Mouse (Mus musculus) kidney, adult 2 months (tissue): ENCODE measurements at regions not wholly inside any gene's neighbourhood (a gene's known extent, or its start where the extent isn't known, plus 50 kb on each side); places are given as distances from the start of the nearest gene placed in this dataset.
A peak's percentile ranks its signal among the peaks of the same experiment; 100 is the strongest.

Experiments
- CTCF ChIP-seq: fragments of 200-500 bp; conservative IDR thresholded peaks from 2 replicates; pipeline ENCODE4 v1.5.1; 2011; ENCODE audit warnings: low read depth, mild to moderate bottlenecking, control low read depth, low read length, moderate library complexity, mixed read lengths; ENCODE audit not compliant: insufficient read depth, insufficient read length
- POLR2A ChIP-seq: fragments of 200-500 bp; IDR thresholded peaks from one replicate; pipeline ENCODE4 v1.6.1; 2011; ENCODE audit warnings: low read depth, low read length, control low read depth

- TF ChIP-seq CTCF (peak; percentile 26; the same call in 1 of the 2 replicates), POLR2A (no peak)
Observed at GRCm38 (mm10) chr8:31460349-31460748, 1968.2 kb upstream of the 5930422O12Rik start.
